Mouse (Mus musculus) brown adipose tissue, adult 24 weeks (tissue): ENCODE results near the gene Exoc6. TPM values are rescaled to one million over a fixed set of nuclear protein-coding genes. Genes with fewer than 3 reads are reported as not detected.

Experiments
- H3K27ac ChIP-seq: fragments of 200-500 bp; replicated peaks from 2 replicates; pipeline ENCODE4 v1.5.1; 2012; ENCODE audit warnings: low read depth, mild to moderate bottlenecking, low read length
- H3K4me1 ChIP-seq: fragments of 200-500 bp; 2 replicates; pipeline ENCODE4 v1.6.1; 2012; ENCODE audit warnings: low read length, mixed read lengths; ENCODE audit not compliant: control insufficient read depth, insufficient read depth, insufficient read length
- H3K4me3 ChIP-seq: fragments of 200-500 bp; 2 replicates; pipeline ENCODE4 v1.5.1; 2012; ENCODE audit warnings: low read depth, mild to moderate bottlenecking, low read length, moderate library complexity; ENCODE audit not compliant: insufficient read depth
- polyA plus RNA-seq: library from polyadenylated mRNA; stranded (reverse); fragments of >200 nt; gene quantifications from 2 replicates; pipeline ENCODE4 v1.2.4, GENCODE M21; 2012; ENCODE audit not compliant: missing spikeins, insufficient read depth, insufficient read length

The Exoc6 gene
- polyA plus RNA-seq, 1 experiment, result 15.8 TPM

DNA sequence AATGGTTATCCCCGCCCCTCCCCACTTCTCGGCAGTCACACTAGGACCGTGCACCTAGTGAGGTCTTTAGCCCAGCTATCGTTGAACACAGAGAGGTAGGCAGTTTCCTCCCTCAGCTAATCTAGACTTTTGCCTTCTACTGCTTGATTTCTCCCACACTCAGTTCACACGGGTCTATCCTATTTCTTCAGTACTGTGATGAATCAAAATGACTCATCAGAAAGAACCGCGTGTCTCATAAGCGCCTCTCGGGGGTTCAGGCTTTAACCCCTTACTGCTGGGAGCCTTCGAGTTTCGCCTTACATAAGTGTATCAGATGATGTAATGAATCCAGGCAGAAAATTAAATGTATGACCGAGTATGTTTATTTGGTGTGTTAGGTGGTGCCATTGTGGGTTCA, 123.2 kb downstream of the Exoc6 start:
- no peak overlapping the region for H3K27ac ChIP-seq
- no peak overlapping the region for H3K4me3 ChIP-seq
- no peaks in the 10 kb centered on the region for H3K4me1 ChIP-seq

DNA sequence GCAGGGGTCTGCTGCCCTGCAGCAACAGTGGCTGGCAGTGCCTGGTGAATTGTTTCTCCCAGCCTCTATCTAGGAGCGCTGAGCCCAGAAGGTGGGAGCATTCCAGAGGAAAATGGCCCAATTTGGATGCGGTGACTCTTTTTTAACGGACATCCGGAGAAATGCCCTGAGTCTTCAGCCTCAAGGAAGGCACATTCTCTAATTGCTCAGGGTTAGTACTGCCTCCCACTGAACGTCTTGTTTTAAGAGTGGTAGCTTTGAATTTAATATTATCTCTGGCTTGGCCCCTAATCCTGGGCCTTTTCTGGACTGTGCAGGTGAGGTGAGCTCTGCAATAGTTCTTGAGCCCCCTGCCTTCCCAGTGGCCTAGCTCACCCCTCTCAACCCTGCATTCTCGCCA, 135.1 kb downstream of the Exoc6 start, which contains the start of gene Cyp26c1:
Cyp26c1 (plus strand) TSS at position 301 of the 400 bp plus-strand sequence.
- Histone ChIP-seq H3K4me1 (no peaks in the 10 kb centered on the region), H3K4me3 (no peak within 1 kb of the TSS), H3K27ac (no peak within 1 kb of the TSS)

DNA sequence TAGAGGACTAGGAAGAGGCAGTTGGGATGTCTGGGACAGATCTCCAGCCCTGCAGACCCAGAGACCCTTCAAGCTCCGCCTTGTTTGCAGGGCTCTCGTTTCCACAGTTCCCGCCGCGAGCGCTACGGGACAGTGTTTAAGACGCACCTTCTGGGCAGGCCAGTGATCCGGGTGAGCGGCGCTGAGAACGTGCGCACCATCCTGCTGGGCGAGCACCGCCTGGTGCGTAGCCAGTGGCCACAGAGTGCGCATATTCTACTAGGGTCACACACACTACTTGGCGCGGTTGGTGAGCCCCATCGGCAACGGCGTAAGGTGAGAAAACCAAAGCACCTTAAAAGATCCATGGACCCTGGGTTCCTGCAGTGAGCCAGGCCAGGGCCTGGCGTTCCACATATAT, 136.1 kb downstream of the Exoc6 start:
- no peak overlapping the region for H3K27ac ChIP-seq
- no peaks in the 10 kb centered on the region for H3K4me1 ChIP-seq
- H3K4me3 ChIP-seq, result no peak overlapping the region

DNA sequence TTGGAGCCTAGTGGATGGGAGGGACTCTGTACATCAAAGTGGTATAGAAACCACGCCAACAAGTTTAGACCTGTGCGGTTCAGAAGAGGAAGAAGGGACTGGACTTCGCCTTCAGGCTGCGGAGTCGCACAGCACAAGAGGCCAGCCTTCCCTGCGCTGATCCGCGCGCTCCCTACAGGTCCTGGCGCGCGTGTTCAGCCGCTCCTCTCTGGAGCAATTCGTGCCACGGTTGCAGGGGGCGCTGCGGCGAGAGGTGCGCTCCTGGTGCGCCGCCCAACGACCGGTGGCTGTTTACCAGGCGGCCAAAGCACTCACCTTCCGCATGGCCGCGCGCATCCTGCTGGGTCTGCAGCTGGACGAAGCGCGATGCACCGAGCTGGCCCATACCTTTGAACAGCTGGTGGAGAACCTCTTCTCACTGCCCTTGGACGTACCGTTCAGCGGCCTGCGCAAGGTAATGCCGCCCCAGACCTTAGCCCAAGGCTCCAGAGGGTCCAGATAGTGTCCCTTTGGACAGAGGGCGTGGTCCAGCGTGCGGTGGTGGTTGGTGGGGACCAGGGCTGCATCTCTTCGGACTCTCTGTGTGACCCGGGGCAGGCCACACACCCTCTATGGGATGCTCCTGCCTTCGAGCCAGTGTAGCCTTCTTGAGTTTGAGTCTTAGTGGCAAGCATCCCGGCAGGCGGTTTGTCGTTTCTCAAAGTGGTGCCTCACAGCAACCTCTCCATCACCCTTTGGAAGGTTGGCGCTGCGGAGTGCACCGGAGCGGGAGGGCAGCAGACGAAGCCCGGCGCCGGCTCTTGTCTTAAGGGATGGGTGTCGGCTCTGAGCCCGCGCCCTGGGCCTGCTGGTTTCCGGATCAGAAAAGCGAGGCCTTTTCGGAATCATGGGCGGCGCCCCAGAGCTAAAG, 137.0 kb downstream of the Exoc6 start:
- H3K27ac ChIP-seq, result no peak overlapping the region
- H3K4me1 ChIP-seq, result no peaks in the 10 kb centered on the region
- H3K4me3 ChIP-seq, result no peak overlapping the region

DNA sequence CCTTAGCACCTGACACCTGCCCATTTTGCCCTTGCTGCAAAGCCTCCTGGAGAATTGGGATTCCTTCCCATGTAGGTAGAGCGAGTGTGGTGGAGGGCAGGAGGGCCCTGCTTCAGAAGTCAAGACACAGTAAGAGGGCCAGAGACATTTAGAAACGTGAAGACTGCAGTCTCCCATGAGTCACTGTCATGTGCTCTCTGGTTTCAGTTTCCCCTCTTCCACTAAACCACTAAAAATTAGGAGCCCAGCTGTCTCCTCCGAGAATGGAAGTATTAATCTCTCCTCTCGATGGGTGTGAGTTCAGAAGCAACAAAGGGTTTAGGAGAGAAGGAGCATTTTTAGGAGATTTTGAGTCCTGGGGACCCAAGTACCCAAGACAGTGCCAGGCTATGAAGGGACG, 139.3 kb downstream of the Exoc6 start:
- Histone ChIP-seq H3K4me1 (no peaks in the 10 kb centered on the region), H3K27ac (no peak overlapping the region)

DNA sequence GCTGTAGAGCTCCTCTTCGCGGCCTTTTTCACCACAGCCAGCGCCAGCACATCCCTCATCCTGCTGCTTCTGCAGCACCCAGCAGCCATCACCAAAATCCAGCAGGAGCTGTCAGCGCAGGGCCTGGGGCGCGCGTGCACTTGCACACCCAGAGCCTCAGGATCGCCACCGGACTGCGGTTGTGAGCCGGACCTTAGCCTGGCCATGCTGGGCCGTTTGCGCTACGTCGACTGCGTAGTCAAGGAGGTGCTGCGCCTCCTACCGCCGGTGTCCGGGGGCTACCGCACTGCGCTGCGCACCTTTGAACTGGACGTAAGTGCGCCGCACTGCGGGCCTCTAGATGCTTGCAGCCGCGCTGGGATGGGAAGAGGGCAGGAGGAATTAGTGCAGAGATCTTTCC, 140.5 kb downstream of the Exoc6 start:
- no peak overlapping the region for H3K4me3 ChIP-seq
- no peak overlapping the region for H3K27ac ChIP-seq
- H3K4me1 ChIP-seq, result no peaks in the 10 kb centered on the region

More for the DNA sequence above, 139.3 kb downstream of the Exoc6 start:
- H3K4me3 ChIP-seq, result no peak overlapping the region

DNA sequence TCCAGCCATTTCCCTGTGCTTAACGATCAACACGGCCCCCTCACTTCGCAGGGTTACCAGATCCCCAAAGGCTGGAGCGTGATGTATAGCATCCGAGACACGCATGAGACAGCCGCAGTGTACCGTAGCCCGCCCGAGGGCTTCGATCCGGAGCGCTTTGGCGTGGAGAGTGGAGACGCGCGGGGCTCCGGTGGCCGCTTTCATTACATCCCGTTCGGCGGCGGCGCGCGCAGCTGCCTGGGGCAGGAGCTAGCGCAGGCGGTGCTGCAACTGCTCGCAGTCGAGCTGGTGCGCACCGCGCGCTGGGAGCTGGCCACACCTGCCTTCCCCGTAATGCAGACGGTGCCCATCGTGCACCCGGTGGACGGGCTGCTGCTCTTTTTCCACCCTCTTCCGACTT, 142.7 kb downstream of the Exoc6 start:
- Histone ChIP-seq H3K4me1 (peaks cover 4% of the 10 kb centered on the region), H3K27ac (no peak overlapping the region), H3K4me3 (peak overlapping the region; percentile 33)

DNA sequence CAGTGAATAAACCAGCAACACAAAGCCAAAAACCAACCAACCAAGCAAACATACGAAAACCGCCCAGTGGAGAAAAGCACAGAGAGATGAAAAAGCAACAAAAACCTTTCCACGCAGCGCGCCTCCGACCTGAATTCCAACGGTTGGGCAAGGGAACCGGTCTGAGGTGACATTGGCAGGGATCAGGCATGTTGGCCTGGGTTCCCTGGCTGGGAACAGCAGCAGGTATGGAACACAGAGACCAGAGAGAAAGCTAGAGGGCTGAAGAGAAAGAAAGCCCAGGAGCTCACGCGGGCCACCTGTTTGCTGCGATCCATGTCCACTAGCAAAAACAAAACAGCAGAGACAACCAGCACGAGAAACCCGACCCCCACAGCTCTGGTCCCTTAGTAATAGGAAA, 144.9 kb downstream of the Exoc6 start:
- Histone ChIP-seq H3K4me1 (peaks cover 4% of the 10 kb centered on the region), H3K4me3 (no peak overlapping the region), H3K27ac (no peak overlapping the region)

DNA sequence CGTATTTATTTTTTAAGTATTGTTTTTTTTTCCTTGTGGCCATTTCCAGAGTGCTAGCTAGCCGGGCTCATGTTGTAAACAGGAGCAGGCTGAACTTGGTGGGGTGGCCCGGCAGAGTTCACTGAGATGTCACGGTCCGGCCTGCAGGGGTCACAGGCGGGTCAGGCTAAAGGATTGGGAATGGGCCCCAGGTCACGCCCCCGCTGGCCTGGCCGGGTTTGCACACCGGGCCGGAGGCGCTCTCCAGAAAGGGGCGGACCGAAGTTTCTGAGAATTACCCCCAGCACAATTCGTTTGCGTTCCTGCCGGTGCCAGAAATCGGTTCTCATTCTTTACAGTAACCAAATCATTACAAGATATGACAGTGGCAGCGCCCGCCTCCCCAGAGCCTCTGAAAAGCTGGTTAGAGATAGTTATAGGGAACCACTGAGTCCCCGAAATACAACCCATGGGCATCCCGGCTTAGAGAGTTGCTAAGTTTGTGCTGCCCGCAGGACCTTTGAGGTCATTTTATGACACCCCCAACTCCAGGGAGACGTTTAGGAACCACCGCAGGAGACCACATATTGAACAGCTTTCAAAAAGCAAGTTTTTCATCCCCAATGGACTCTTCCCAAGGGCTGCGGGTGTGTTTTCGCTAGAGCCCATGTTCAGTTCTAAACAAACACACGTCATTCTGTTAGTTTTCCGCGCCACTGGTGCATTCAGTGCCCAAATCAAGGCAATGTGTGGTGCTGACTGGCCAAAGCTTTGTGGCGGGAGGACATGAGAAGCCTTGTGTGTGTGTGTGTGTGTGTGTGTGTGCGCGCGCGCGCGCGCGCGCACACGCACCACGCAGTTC, 145.8 kb downstream of the Exoc6 start:
- no peak overlapping the region for H3K27ac ChIP-seq
- H3K4me1 ChIP-seq, result peaks cover 4% of the 10 kb centered on the region
- H3K4me3 ChIP-seq, result no peak overlapping the region

DNA sequence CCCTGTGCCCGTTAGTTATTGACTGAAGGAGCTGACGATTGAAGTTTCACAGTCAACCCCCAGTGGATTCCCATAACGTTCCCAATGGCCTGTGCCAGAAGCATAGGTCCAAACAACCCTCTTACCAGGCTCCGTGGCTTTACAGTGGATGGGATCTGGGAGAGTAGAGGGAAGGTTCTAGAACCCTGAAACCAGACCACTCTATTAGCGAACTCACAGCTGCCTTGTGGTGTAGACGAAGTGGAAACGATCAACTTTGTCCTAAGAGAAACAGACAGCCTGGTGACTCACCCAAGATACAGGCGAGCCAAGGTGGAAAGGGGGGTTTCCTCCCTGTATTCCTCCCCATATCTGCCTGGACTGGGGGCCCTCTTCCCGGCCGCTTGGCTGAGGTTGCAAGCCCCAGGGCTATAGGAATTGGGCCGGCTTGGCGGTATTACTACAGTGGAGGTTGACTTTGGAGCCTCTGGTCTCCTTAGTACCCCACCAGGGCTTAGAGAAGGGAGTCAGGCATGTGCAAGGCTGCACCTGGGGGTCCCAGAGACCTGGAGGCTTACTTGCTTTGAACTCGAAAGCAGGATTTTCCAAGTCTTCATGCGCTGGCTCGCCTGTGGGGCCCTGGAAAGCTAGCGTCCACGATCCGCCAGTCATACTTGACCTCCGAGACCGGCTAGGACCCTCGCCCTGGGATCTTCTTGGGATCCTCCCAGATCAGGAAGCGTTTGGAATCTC, 146.6 kb downstream of the Exoc6 start:
- H3K27ac ChIP-seq, result no peak overlapping the region
- peaks cover 4% of the 10 kb centered on the region for H3K4me1 ChIP-seq
- H3K4me3 ChIP-seq, result 0 out of 2 replicates have a peak overlapping the region, but pooled peaks have one; percentile 12

DNA sequence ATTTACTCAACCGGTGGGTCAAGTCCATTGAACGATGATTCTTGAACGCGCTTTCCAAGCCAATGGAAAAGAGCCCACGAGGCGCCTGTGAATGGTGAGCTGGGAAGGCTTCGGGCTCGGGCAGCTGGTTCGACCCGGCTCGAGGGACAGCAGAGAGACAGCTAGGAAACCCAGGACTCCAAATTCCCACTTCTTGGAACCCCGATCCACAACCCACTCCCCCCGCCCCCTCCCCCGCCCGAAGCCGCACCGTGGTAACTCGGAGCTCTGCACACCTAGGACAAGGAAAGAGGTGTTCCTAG, 147.1 kb downstream of the Exoc6 start:
- Histone ChIP-seq H3K4me3 (peak overlapping the region; percentile 34; the same call in 1 of the 2 replicates), H3K27ac (no peak overlapping the region), H3K4me1 (peaks cover 4% of the 10 kb centered on the region)

DNA sequence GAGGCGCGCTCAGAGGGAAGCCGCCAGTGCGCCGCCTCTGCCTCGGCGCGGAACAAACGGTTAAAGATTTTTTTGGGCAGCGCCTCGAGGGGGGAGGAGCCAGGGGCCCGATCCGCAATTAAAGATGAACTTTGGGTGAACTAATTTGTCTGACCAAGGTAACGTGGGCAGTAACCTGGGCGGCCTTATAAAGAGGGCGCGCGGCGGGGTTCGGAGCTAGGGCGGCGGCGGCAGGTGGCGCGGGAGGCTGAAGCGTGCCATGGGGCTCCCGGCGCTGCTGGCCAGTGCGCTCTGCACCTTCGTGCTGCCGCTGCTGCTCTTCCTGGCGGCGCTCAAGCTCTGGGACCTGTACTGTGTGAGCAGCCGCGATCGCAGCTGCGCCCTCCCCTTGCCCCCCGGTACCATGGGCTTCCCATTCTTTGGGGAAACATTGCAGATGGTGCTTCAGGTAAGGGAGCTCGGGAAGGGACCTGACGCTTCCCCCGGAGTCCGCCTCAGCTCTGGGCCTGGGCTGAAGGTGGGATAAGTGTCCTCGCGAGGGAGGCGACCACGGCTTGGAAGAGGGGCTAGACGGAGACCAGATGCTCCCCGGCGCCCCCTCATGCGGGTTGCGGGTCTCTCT, 147.5 kb downstream of the Exoc6 start, which contains the start of gene Cyp26a1:
Cyp26a1 (plus strand) TSS at position 148 of the 622 bp plus-strand sequence.
- peaks cover 4% of the 10 kb centered on the region for H3K4me1 ChIP-seq
- H3K4me3 ChIP-seq, result peak within 1 kb of the TSS; percentile 34

DNA sequence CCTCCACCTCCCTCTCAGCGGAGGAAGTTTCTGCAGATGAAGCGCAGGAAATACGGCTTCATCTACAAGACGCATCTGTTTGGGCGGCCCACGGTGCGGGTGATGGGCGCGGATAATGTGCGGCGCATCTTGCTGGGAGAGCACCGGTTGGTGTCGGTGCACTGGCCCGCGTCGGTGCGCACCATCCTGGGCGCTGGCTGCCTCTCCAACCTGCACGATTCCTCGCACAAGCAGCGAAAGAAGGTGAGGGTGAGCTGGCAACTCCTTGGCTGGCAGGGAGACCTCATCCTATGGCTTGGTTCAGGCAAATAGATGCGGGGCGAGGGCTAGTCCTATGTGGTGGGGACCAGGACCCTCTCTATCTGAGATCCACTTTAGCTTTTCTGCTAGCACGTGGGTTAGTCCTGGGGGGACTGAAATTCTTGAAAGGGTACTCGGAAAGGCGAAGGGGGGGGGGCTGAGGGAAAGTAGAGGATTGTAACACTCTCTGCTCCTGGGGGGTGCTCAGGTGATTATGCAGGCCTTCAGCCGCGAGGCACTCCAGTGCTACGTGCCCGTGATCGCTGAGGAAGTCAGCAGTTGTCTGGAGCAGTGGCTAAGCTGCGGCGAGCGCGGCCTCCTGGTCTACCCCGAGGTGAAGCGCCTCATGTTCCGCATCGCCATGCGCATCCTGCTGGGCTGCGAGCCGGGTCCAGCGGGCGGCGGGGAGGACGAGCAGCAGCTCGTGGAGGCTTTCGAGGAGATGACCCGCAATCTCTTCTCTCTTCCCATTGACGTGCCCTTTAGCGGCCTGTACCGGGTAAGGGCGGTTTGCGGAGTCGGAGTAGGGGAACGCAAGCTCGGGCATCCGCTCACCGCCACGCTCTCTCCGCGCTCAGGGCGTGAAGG, 148.3 kb downstream of the Exoc6 start:
- H3K27ac ChIP-seq, result no peak overlapping the region
- no peak overlapping the region for H3K4me3 ChIP-seq
- peaks cover 4% of the 10 kb centered on the region for H3K4me1 ChIP-seq

More for the DNA sequence above, 147.5 kb downstream of the Exoc6 start, which contains the start of gene Cyp26a1:
- H3K27ac ChIP-seq, result no peak within 1 kb of the TSS

DNA sequence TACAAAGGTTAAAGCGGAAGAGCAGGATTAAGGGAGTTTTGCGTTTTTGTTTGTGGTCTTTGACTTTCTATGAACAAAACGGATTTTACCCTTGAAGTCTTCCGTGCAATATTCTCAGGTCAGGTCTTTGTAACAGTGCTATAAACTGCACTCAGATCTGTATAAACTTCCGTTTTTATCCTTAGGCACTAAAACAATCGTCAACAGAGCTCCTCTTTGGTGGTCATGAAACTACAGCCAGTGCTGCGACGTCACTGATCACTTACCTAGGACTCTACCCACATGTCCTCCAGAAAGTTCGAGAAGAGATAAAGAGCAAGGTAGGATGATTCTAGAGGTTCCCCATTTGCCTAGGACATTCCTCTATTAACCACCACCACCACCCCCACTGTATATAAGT, 149.5 kb downstream of the Exoc6 start:
- H3K4me1 ChIP-seq, result peaks cover 4% of the 10 kb centered on the region
- no peak overlapping the region for H3K4me3 ChIP-seq
- H3K27ac ChIP-seq, result no peak overlapping the region
